Mouse (Mus musculus): ENCODE data around the gene Tsr3.

The Tsr3 gene

GRCm38 (mm10) chr17:25244239-25244638 is 4.3 kb downstream of the Tsr3 start:
- DNase-seq = no peak

GRCm38 (mm10) chr17:25248033-25248750 is 8.2 kb downstream of the Tsr3 start:
- DNase-seq = no peak

- DNase-seq = no peak
These were observed 10.3 kb downstream of the Tsr3 start for GRCm38 (mm10) chr17:25250181-25250835.

- DNase-seq = no peak
These were observed 12.7 kb downstream of the Tsr3 start for GRCm38 (mm10) chr17:25252643-25253042.

- DNase-seq = no peak
These were observed 13.8 kb downstream of the Tsr3 start for GRCm38 (mm10) chr17:25253760-25254159.

GRCm38 (mm10) chr17:25255110-25255509 is 15.1 kb downstream of the Tsr3 start:
- DNase-seq = no peak

GRCm38 (mm10) chr17:25256140-25256754 is 16.3 kb downstream of the Tsr3 start, which contains the start of gene Baiap3:
Gene Baiap3 (minus strand): TSS chr17:25256364.
- DNase-seq = no peak

- no peak for DNase-seq
These were observed 17.9 kb downstream of the Tsr3 start for GRCm38 (mm10) chr17:25257804-25258261.

- DNase-seq = peak; percentile 38 to 49
These were observed 24.5 kb downstream of the Tsr3 start for GRCm38 (mm10) chr17:25264453-25264852.

GRCm38 (mm10) chr17:25270795-25271335 is 30.9 kb downstream of the Tsr3 start:
- no peak for DNase-seq

- DNase-seq = peak in 1 of 2 experiments; percentile 28
These were observed 32.4 kb downstream of the Tsr3 start for GRCm38 (mm10) chr17:25272326-25272725.

- peak; percentile 54 to 90 for DNase-seq
These were observed 33.2 kb downstream of the Tsr3 start for GRCm38 (mm10) chr17:25272951-25273705.

GRCm38 (mm10) chr17:25273706-25274501 is 33.9 kb downstream of the Tsr3 start:
- peak; percentile 97 to 98 for DNase-seq

GRCm38 (mm10) chr17:25274571-25275346 is 34.8 kb downstream of the Tsr3 start, which contains the start of gene Ube2i:
Gene Ube2i (minus strand): TSS chr17:25274622.
- no peak for DNase-seq

- no peak for DNase-seq
These were observed 35.9 kb downstream of the Tsr3 start for GRCm38 (mm10) chr17:25275833-25276232.

- peak; percentile 77 to 87 for DNase-seq
These were observed 42.2 kb downstream of the Tsr3 start for GRCm38 (mm10) chr17:25282133-25282532.

GRCm38 (mm10) chr17:25285033-25285432 is 45.1 kb downstream of the Tsr3 start:
- peak; percentile 87 to 88 for DNase-seq

GRCm38 (mm10) chr17:25288842-25289241 is 48.9 kb downstream of the Tsr3 start:
- DNase-seq = peak in 1 of 2 experiments; percentile 57

GRCm38 (mm10) chr17:25290411-25290810 is 50.4 kb downstream of the Tsr3 start:
- DNase-seq = no peak

Data from kidney, adult 8-10 months (tissue).